Comparison of ENCODE assay signal across 27 mouse cellular contexts in genomic region chr5:39617354-39617977, GRCm38 (mm10).
DNase-seq lines count a peak whose midpoint lies in the region; ATAC-seq lines count a peak whose summit lies in the region.
"Had no signal": no experiment of that assay in that cellular context is flagged by ENCODE, and none has a peak within 500 bp of the region (broad histone marks: within the 10 kb centered on the region; RNA-seq: fewer than 3 reads in every experiment).

No protein-coding gene starts in this region.

- no peaks in the 10 kb centered on the region for H3K9me3 ChIP-seq in stomach, embryonic 15.5 days
- H3K9me3 ChIP-seq: embryonic facial prominence, embryonic 12.5 days; hindbrain, embryonic 13.5 days; limb, embryonic 12.5 days; liver, embryonic 15.5 days; midbrain, embryonic 10.5 days had no signal

- peak; percentile 77 for ATAC-seq in stomach, embryonic 15.5 days (ENCODE audit: insufficient read depth, low FRiP score, low read depth)
- ATAC-seq: forebrain, embryonic 14.5 days; midbrain, embryonic 16.5 days; Patski had no signal

- no peaks in the 10 kb centered on the region for H3K4me1 ChIP-seq in stomach, embryonic 15.5 days
- H3K4me1 ChIP-seq: embryonic facial prominence, embryonic 12.5 days; liver, embryonic 15.5 days had no signal

- H3K36me3 ChIP-seq in stomach, embryonic 15.5 days: no peaks in the 10 kb centered on the region
- H3K36me3 ChIP-seq: limb, embryonic 12.5 days; liver, embryonic 15.5 days had no signal

- H3K4me3 ChIP-seq in stomach, embryonic 15.5 days (replicated peaks): no peak overlapping the region
- H3K4me3 ChIP-seq: embryonic facial prominence, embryonic 12.5 days; heart, adult 2 months; heart, embryonic 12.5 days; hindbrain, embryonic 13.5 days; limb, embryonic 12.5 days; liver, embryonic 15.5 days; midbrain, embryonic 10.5 days had no signal

- 63% methylated on average over 2 of the region's 2 CpGs for WGBS in stomach, embryonic 15.5 days

- H3K27ac ChIP-seq in stomach, embryonic 15.5 days: no peak overlapping the region; the same call in 1 of the 2 replicates
- H3K27ac ChIP-seq: embryonic facial prominence, embryonic 12.5 days; heart, adult 2 months; hindbrain, embryonic 13.5 days; kidney, postnatal 0 days; limb, embryonic 12.5 days; liver, embryonic 15.5 days; midbrain, embryonic 10.5 days had no signal

- no peak overlapping the region for H3K4me2 ChIP-seq in stomach, embryonic 15.5 days
- H3K4me2 ChIP-seq: embryonic facial prominence, embryonic 12.5 days; heart, embryonic 12.5 days; hindbrain, embryonic 13.5 days; limb, embryonic 12.5 days; liver, embryonic 15.5 days; lung, embryonic 14.5 days had no signal

- DNase-seq in adrenal gland, adult 2 months: peak; percentile 38
- no peak for DNase-seq in adrenal gland, adult 18-20 months (ENCODE audit: low spot score in 2 of 2)
- peak; percentile 60 for DNase-seq in heart, adult 11 months
- no peak for DNase-seq in heart, adult 18-20 months
- DNase-seq in ovary, postnatal 10 days (ENCODE audit: low spot score): no peak
- DNase-seq in urinary bladder, adult 18-20 months (ENCODE audit: low spot score in 2 of 2): no peak
- DNase-seq: embryo, embryonic 11 days; gastrocnemius, postnatal 25 days; heart, adult 2 months; heart, postnatal 4 days; kidney, adult 8-10 months; kidney, postnatal 4 days; lung, embryonic 14.5 days; lung, postnatal 14 days; right cerebral cortex, adult 18-20 months; thymus, postnatal 14 days had no signal

- no peaks in the 10 kb centered on the region for H3K27me3 ChIP-seq in stomach, embryonic 15.5 days (replicated peaks)
- H3K27me3 ChIP-seq: embryonic facial prominence, embryonic 12.5 days; heart, embryonic 12.5 days; hindbrain, embryonic 13.5 days; limb, embryonic 12.5 days; liver, embryonic 15.5 days; Patski had no signal

- no peak overlapping the region for H3K9ac ChIP-seq in stomach, embryonic 15.5 days
- H3K9ac ChIP-seq: embryonic facial prominence, embryonic 12.5 days; heart, embryonic 12.5 days; hindbrain, embryonic 13.5 days; limb, embryonic 12.5 days; liver, embryonic 15.5 days; lung, embryonic 14.5 days had no signal

Comparison
In these comparisons a context has a peak if more than half of its experiments do, and no peak if none do; other contexts are left out.
1. DNase-seq: peak in adrenal gland, adult 2 months (single experiment) and heart, adult 11 months (single experiment); none in adrenal gland, adult 18-20 months (0 of 2), heart, adult 18-20 months (0 of 2), ovary, postnatal 10 days (single experiment) and urinary bladder, adult 18-20 months (0 of 2).